Comparison of ENCODE assay signal across 14 mouse cellular contexts in genomic region chr12:91205550-91205949, GRCm38 (mm10).
"Had no signal": no experiment of that assay in that cellular context is flagged by ENCODE, and none has a peak within 500 bp of the region (broad histone marks: within the 10 kb centered on the region; RNA-seq: fewer than 3 reads in every experiment).

No protein-coding gene starts in this region.

- H3K4me1 ChIP-seq: limb, embryonic 10.5 days; midbrain, embryonic 10.5 days; neural tube, embryonic 15.5 days; stomach, embryonic 15.5 days had no signal

- H3K9me3 ChIP-seq: limb, embryonic 10.5 days; midbrain, embryonic 10.5 days; neural tube, embryonic 15.5 days; stomach, embryonic 15.5 days had no signal

- H3K36me3 ChIP-seq: limb, embryonic 10.5 days; midbrain, embryonic 10.5 days; neural tube, embryonic 15.5 days; stomach, embryonic 15.5 days had no signal

- H3K27ac ChIP-seq: limb, embryonic 10.5 days; midbrain, embryonic 10.5 days; neural tube, embryonic 15.5 days; stomach, embryonic 15.5 days had no signal

- H3K27me3 ChIP-seq: neural tube, embryonic 15.5 days; stomach, embryonic 15.5 days had no signal

- DNase-seq: kidney, adult 18-20 months; kidney, postnatal 10 days; kidney, postnatal 4 days; lung, adult 18-20 months; lung, postnatal 36 days; midbrain, embryonic 14.5 days; thymus, adult 2 months; thymus, postnatal 25 days had no signal

- H3K4me2 ChIP-seq: neural tube, embryonic 15.5 days; stomach, embryonic 15.5 days had no signal

- H3K4me3 ChIP-seq: layer of hippocampus, adult 2 months; limb, embryonic 10.5 days; midbrain, embryonic 10.5 days; myocyte; neural tube, embryonic 15.5 days; stomach, embryonic 15.5 days had no signal

- H3K9ac ChIP-seq: neural tube, embryonic 15.5 days; stomach, embryonic 15.5 days had no signal
